8 mouse cellular contexts compared by ENCODE assay signal in genomic region chr9:25152457-25152856, GRCm38 (mm10). TPM values are rescaled to one million over a fixed set of nuclear protein-coding genes. Genes with fewer than 3 reads are reported as not detected.
A peak's percentile ranks its signal among the peaks of the same experiment; 100 is the strongest.
DNase-seq lines count a peak whose midpoint lies in the region; ATAC-seq and TF ChIP-seq lines count a peak whose summit lies in the region.

No protein-coding gene starts in this region.

- in situ Hi-C loops in CH12.LX (cut with MboI; ENCODE audit: low pct_ligation_motif_present, low pct_unique_long_range_greater_than_20kb, low sequenced_read_pairs): no loop called here

- no peak for TF ChIP-seq POLR2A in heart, adult 2 months (IDR thresholded peaks at IDR 0.05; ENCODE audit: insufficient read depth, low read depth, low read length)
- TF ChIP-seq POLR2A in CH12.LX (IDR thresholded peaks at IDR 0.05; ENCODE audit: low read depth, low read length): no peak

- H3K4me1 ChIP-seq in heart, adult 2 months (ENCODE audit: control insufficient read depth, insufficient read depth, low read length): peaks cover 10% of the 10 kb centered on the region
- H3K4me1 ChIP-seq in CH12.LX (ENCODE audit: control insufficient read depth in 1 of 2, insufficient read depth in 2 of 2): peaks cover under 1 to 27% of the 10 kb centered on the region in 2 experiments; a peak in 3 of 4 replicates
- H3K4me1 ChIP-seq in forebrain, embryonic 15.5 days: peaks cover 33% of the 10 kb centered on the region
- peaks cover 11 to 16% of the 10 kb centered on the region in 2 experiments for H3K4me1 ChIP-seq in liver, embryonic 14.5 days (replicated peaks; ENCODE audit: control insufficient read depth in 2 of 2, insufficient read depth in 2 of 2, low read length in 1 of 2)

- peak overlapping the region; percentile 97 for H3K27ac ChIP-seq in heart, adult 2 months
- peak overlapping the region; percentile 43; the same call in 1 of the 2 replicates for H3K27ac ChIP-seq in CH12.LX (ENCODE audit: insufficient read depth, low read depth)
- H3K27ac ChIP-seq in forebrain, embryonic 15.5 days (replicated peaks): peak overlapping the region; percentile 98
- peak overlapping the region; percentile 84 for H3K27ac ChIP-seq in liver, embryonic 14.5 days

- 9% methylated on average over 1 of the region's 1 CpGs for WGBS in heart, adult 2 months
- 15% methylated on average over 1 of the region's 1 CpGs for WGBS in forebrain, embryonic 15.5 days
- WGBS in liver, embryonic 14.5 days (ENCODE audit: insufficient replicate concordance): 18% methylated on average over 1 of the region's 1 CpGs

- no peak for DNase-seq in heart, adult 2 months
- DNase-seq in heart, postnatal 10 days: no peak
- no peak for DNase-seq in CH12.LX (ENCODE audit: extremely low read depth)
- no peak for DNase-seq in liver, embryonic 14.5 days (ENCODE audit: low read depth in 3 of 3, low spot score in 3 of 3)
- DNase-seq in MN1 (ENCODE audit: low spot score): no peak
- no peak for DNase-seq in left cerebral cortex, postnatal 36 days (ENCODE audit: low spot score in 2 of 2)

- 0 out of 2 replicates have a peak, but pooled peaks cover 1% of the 10 kb centered on the region for H3K79me2 ChIP-seq in heart, adult 2 months (replicated peaks; ENCODE audit: control insufficient read depth, insufficient read depth, low read length)
- peaks cover 9% of the 10 kb centered on the region for H3K79me2 ChIP-seq in CH12.LX (replicated peaks; ENCODE audit: control insufficient read depth, extremely low read depth, insufficient read depth, poor library complexity, severe bottlenecking)

- peak overlapping the region; percentile 92 for H3K9ac ChIP-seq in heart, adult 2 months (ENCODE audit: low read depth, low read length)
- peak overlapping the region; percentile 86 for H3K9ac ChIP-seq in CH12.LX (ENCODE audit: insufficient read depth, low read depth)
- peak overlapping the region; percentile 93 for H3K9ac ChIP-seq in forebrain, embryonic 15.5 days (replicated peaks)
- peak overlapping the region; percentile 95 for H3K9ac ChIP-seq in liver, embryonic 14.5 days (replicated peaks)

- no peaks in the 10 kb centered on the region for H3K27me3 ChIP-seq in heart, adult 2 months (ENCODE audit: control insufficient read depth, insufficient read depth, low read length)
- no peaks in the 10 kb centered on the region for H3K27me3 ChIP-seq in CH12.LX (replicated peaks)
- H3K27me3 ChIP-seq in forebrain, embryonic 15.5 days: no peaks in the 10 kb centered on the region
- no peaks in the 10 kb centered on the region for H3K27me3 ChIP-seq in liver, embryonic 14.5 days (ENCODE audit: control insufficient read depth, insufficient read depth, low read length)

- H3K36me3 ChIP-seq in heart, adult 2 months (ENCODE audit: control insufficient read depth, insufficient read depth, low read length): peaks cover 22% of the 10 kb centered on the region
- H3K36me3 ChIP-seq in CH12.LX (replicated peaks in 1 of 2; ENCODE audit: control insufficient read depth in 1 of 2, insufficient read depth in 1 of 2, low read length in 1 of 2): peaks cover 0 to under 1% of the 10 kb centered on the region in 2 experiments
- no peaks in the 10 kb centered on the region for H3K36me3 ChIP-seq in forebrain, embryonic 15.5 days
- no peaks in the 10 kb centered on the region for H3K36me3 ChIP-seq in liver, embryonic 14.5 days (replicated peaks; ENCODE audit: control insufficient read depth, insufficient read depth, low read depth)

- dilution Hi-C loops in CH12.LX (cut with MboI; ENCODE audit: extremely low pct_ligation_motif_present, extremely low pct_unique_long_range_greater_than_20kb, low sequenced_read_pairs): no loop called here

- TF ChIP-seq RAD21 in CH12.LX (IDR thresholded peaks at IDR 0.05; ENCODE audit: low read depth, low read length): no peak

- no peak for TF ChIP-seq CTCF in heart, adult 2 months (IDR thresholded peaks at IDR 0.05)
- TF ChIP-seq CTCF in CH12.LX (conservative IDR thresholded peaks at IDR 0.05 in 1 of 2, IDR thresholded peaks at IDR 0.05 in 1 of 2; ENCODE audit: low read depth in 2 of 2, low read length in 2 of 2): no peak
- TF ChIP-seq CTCF in liver, embryonic 14.5 days (IDR thresholded peaks at IDR 0.05; ENCODE audit: low read depth): no peak

- intact Hi-C loops in heart, adult 2 months (cut with DNase I): loop anchor here (5.0 kb wide), 2 partner anchors 100 to 330 kb away; partner anchors contain the start of genes Eepd1 and Sept7
- intact Hi-C loops in heart, postnatal 10 days (cut with DNase I): loop anchor here (5.0 kb wide), 2 partner anchors 100 to 330 kb away; partner anchors contain the start of genes Eepd1 and Sept7
- intact Hi-C loops in left cerebral cortex, postnatal 36 days (cut with DNase I): loop anchor here (5.0 to 10.0 kb wide), 2 partner anchors 100 to 332 kb away; partner anchors contain the start of genes Eepd1 and Sept7

- TF ChIP-seq EP300 in heart, adult 2 months (IDR thresholded peaks at IDR 0.05; ENCODE audit: insufficient read depth, low read depth, low read length): no peak
- no peak for TF ChIP-seq EP300 in CH12.LX (IDR thresholded peaks at IDR 0.05; ENCODE audit: low read length)
- no peak for TF ChIP-seq EP300 in liver, embryonic 14.5 days (IDR thresholded peaks at IDR 0.05; ENCODE audit: low read depth)

- H3K4me2 ChIP-seq in CH12.LX (ENCODE audit: insufficient read depth, low read depth, poor library complexity, severe bottlenecking): peak overlapping the region; percentile 74; the same call in 1 of the 2 replicates
- H3K4me2 ChIP-seq in forebrain, embryonic 15.5 days (replicated peaks): peak overlapping the region; percentile 88
- H3K4me2 ChIP-seq in liver, embryonic 14.5 days (ENCODE audit: low read depth): peak overlapping the region; percentile 70

- H3K9me3 ChIP-seq in CH12.LX (replicated peaks; ENCODE audit: low read length): peaks cover 3% of the 10 kb centered on the region
- no peaks in the 10 kb centered on the region for H3K9me3 ChIP-seq in forebrain, embryonic 15.5 days
- H3K9me3 ChIP-seq in liver, embryonic 14.5 days (ENCODE audit: control insufficient read depth, low read length): no peaks in the 10 kb centered on the region

- peak overlapping the region; percentile 78 for H3K4me3 ChIP-seq in heart, adult 2 months
- peak overlapping the region; percentile 69 to 93 (median 71) for H3K4me3 ChIP-seq in CH12.LX (replicated peaks in 1 of 3; ENCODE audit: low read depth in 2 of 3, low read length in 2 of 3, poor library complexity in 1 of 3)
- peak overlapping the region; percentile 82 for H3K4me3 ChIP-seq in forebrain, embryonic 15.5 days
- peak overlapping the region; percentile 76 to 89; a peak in 3 of 4 replicates for H3K4me3 ChIP-seq in liver, embryonic 14.5 days (ENCODE audit: insufficient read depth in 1 of 2, low read depth in 2 of 2, low read length in 2 of 2)

- no peak for ATAC-seq in forebrain, embryonic 15.5 days (replicated peaks)
- ATAC-seq in liver, embryonic 14.5 days (ENCODE audit: insufficient read depth): no peak
- no peak for ATAC-seq in monocyte, adult 5-6 weeks (replicated peaks; ENCODE audit: insufficient number of reproducible peaks, low FRiP score, low TSS enrichment, poor library complexity, severe bottlenecking)

TF ChIP-seq in CH12.LX, 34 proteins besides CTCF, POLR2A, EP300 and RAD21:
- TF ChIP-seq RCOR1 (conservative IDR thresholded peaks at IDR 0.05; ENCODE audit: low read depth, low read length): no peak
- TF ChIP-seq ETS1 (conservative IDR thresholded peaks at IDR 0.05; ENCODE audit: low read depth, low read length): no peak
- TF ChIP-seq USF2 (conservative IDR thresholded peaks at IDR 0.05; ENCODE audit: low read depth, low read length): no peak
- no peak for TF ChIP-seq MAX (IDR thresholded peaks at IDR 0.05; ENCODE audit: low read length)
- no peak for TF ChIP-seq KAT2A (IDR thresholded peaks at IDR 0.05; ENCODE audit: insufficient replicate concordance, low read length)
- TF ChIP-seq SMC3 (IDR thresholded peaks at IDR 0.05; ENCODE audit: low read depth, low read length): no peak
- TF ChIP-seq PAX5 (IDR thresholded peaks at IDR 0.05; ENCODE audit: low read length): no peak
- no peak for TF ChIP-seq ZMIZ1 (IDR thresholded peaks at IDR 0.05; ENCODE audit: low read depth, low read length)
- no peak for TF ChIP-seq USF1 (IDR thresholded peaks at IDR 0.05; ENCODE audit: low read depth, low read length)
- TF ChIP-seq MYC (IDR thresholded peaks at IDR 0.05; ENCODE audit: low read depth, low read length): no peak
- TF ChIP-seq MAFK (IDR thresholded peaks at IDR 0.05; ENCODE audit: insufficient replicate concordance, low read length): no peak
- TF ChIP-seq E2F4 (IDR thresholded peaks at IDR 0.05; ENCODE audit: insufficient replicate concordance, low read depth, low read length): no peak
- no peak for TF ChIP-seq CHD1 (IDR thresholded peaks at IDR 0.05; ENCODE audit: low read depth, low read length)
- TF ChIP-seq CHD2 (IDR thresholded peaks at IDR 0.05; ENCODE audit: low read length): no peak
- TF ChIP-seq HCFC1 (IDR thresholded peaks at IDR 0.05; ENCODE audit: low read depth, low read length): no peak
TF ChIP-seq in CH12.LX: peak in this region for 0.

RNA-seq across cellular contexts. Expression of gene Herpud2, which starts 0.8 kb away (rescaled TPM):
- 10 to 100 TPM; 34.6 to 38.9 TPM for total RNA-seq in heart, adult 2 months (2021)
- polyA plus RNA-seq in heart, adult 2 months (2012; rRNA removed): 24.9 and 27.1 TPM in 2 replicates
- total RNA-seq in heart, postnatal 10 days (2021): 10 to 100 TPM; 40.4 to 42.1 TPM
- total RNA-seq in CH12.LX (2012; rRNA removed) (3.9 and 4.2 TPM in 2 replicates), CH12.LX (2014; rRNA removed) (8.3 and 9.1 TPM in 2 replicates)
- polyA plus RNA-seq in CH12.LX (2012; ENCODE audit: insufficient read length, low read depth): 11.9 and 16.2 TPM in 2 replicates
- 37.7 and 40.9 TPM in 2 replicates for polyA plus RNA-seq in forebrain, embryonic 15.5 days (2015; fragmentation: Nextera tagmentation; extraction: Ambion mirVana)
- 9.3 and 9.4 TPM in 2 replicates for polyA plus RNA-seq in liver, embryonic 14.5 days (2012; rRNA removed)
- polyA plus RNA-seq in liver, embryonic 14.5 days (2014; fragmentation: Nextera tagmentation; extraction: Ambion mirVana): 10.8 and 13.7 TPM in 2 replicates
- 25.8 to 45.1 TPM (median 36.1 TPM) in 3 replicates for total RNA-seq in monocyte, adult 5-6 weeks (2017)
- 10 to 100 TPM; 53.5 to 53.8 TPM for total RNA-seq in left cerebral cortex, postnatal 36 days (2021)

Comparison
In these comparisons a context has a peak if more than half of its experiments do, and no peak if none do; other contexts are left out.
1. H3K27ac ChIP-seq: peak in every context shown above with its lines; median percentile 98 in forebrain, embryonic 15.5 days; 97 in heart, adult 2 months; 84 in liver, embryonic 14.5 days; 43 in CH12.LX.